Mouse (Mus musculus) kidney, adult 10 weeks (tissue): ENCODE results near the gene Gm45753. TPM values are rescaled to one million over a fixed set of nuclear protein-coding genes. Genes with fewer than 3 reads are reported as not detected.

Experiments
- polyA plus RNA-seq: library from polyadenylated mRNA; stranded (reverse); fragments of 350-450 nt; fragmentation: Illumina TruSeq; extraction: RNeasy Lipid Tissue Mini Kit (QIAGEN cat#74804); gene quantifications from one replicate; pipeline ENCODE4 v1.2.3, GENCODE M21; 2014; ENCODE audit warnings: low read depth, low replicate concordance

The Gm45753 gene
- polyA plus RNA-seq = 1.4 TPM

DNA sequence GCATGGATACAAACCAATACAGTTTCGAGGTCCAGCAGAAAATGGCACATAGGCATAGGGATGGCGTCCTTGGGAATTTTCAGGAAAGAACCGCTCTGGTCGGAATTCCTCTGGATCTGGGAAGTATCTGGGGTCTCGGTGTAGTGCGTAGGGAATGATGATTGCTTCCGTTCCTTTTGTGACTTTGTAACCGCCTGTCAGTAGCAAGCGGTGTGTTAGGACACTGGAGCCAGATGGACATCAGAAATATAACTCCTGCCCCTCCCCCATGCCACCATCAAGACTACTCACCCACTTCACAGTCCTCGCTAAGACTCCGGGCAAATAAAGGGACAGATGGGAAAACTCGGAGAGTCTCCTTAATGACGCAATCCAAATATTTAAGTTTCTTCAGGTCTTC is at the start of gene Gm45753:
Gm45753 (minus strand) TSS at position 101 of the 400 bp plus-strand sequence.

DNA sequence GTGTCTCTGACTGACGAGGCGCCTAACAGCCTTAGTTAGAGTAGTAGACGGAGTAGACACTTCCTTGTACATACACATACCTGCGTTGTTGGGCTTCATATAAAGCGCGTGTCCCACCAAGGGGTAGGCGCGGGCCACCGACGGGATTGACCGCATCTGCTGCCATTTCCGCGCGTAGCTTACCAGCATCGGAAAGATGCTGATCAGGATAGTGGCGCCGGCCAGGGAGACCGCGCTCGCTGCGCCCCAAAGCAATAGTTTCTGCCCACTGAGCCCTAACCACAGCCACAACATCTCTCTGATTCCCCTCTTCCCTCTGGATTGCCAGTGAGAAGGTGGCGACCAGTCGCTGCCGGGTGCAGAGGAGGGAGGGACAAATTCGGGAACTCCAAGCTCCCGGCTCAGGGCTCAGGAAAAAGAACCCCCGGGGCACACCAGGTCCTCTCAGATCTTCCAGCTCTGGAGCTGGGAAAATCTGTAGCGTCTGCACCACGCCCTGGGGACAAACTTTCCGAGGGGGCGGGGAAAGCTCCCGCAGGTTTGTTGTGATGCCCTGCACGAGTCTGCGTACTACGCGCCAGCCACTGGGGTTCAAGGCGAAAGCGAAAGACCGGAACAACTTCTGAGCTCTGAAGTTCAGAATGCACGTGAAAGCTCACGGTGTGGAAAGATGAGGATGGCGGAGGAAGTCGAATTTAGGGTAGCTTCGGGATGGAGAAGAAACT is 24.6 kb upstream of the Gm45753 start, which contains the start of gene Cyp4v3:
Cyp4v3 (minus strand) TSS at position 532 of the 725 bp plus-strand sequence.

DNA sequence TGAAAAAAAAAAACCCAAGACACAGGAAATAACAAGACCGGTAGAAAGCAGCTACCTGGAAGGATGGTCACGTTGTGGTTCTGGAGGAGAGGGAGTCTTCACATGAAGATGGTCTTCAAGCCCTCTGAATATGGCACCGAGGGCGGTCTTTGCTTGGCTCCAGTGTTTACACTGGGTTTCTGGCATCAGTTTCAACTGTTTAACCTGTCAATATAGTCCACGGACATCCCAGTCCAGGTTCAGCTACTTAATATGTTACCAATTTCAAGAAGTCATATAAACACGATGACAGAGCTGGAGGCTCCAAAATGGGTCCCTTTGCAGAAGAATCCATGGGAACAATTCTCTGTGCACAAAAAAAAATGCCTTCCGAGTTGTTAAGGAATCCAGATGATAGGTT is 13.6 kb downstream of the Gm45753 start, which contains the start of gene Klkb1:
Klkb1 (minus strand) TSS at position 173 of the 400 bp plus-strand sequence.

DNA sequence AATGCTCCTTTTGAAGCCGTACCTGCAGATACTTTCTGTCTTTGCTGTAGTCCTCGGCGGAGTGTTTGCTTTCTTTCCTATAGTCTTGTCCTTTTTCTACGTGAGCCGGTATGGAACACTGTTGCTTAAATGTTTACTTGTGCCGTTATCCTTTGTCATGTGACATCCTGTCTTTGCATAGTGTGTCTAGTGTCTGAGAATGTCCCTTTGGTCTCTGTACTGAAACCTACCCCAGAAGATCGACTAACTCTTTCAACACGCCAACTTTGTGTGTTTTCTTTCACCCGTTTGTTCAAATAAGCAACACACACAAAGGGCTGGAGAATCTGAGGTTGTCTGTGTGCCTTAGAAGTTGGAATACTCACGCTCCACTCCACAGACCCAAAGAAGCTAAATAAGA is 46.3 kb downstream of the Gm45753 start, which contains the start of gene F11:
F11 (minus strand) TSS at position 112 of the 400 bp plus-strand sequence.

Other genes with a start within 250 kb of the Gm45753 start
- gene Mtnr1a, start 239.3 kb downstream of the Gm45753 start, polyA plus RNA-seq = not detected
- gene F11, start 46.4 kb downstream of the Gm45753 start, polyA plus RNA-seq = not detected
- gene Klkb1, start 13.6 kb downstream of the Gm45753 start, polyA plus RNA-seq = 4.9 TPM
- gene Cyp4v3, start 24.8 kb upstream of the Gm45753 start, polyA plus RNA-seq = 10.7 TPM
- gene Fam149a, start 73.8 kb upstream of the Gm45753 start, polyA plus RNA-seq = 43.0 TPM
- 32.3 TPM for gene Tlr3, start 102.6 kb upstream of the Gm45753 start, polyA plus RNA-seq
- 44.6 TPM for gene Sorbs2, start 199.3 kb upstream of the Gm45753 start, polyA plus RNA-seq